Mouse (Mus musculus) bone marrow, adult 2 months (tissue): Measurements from ENCODE around the gene Snx14. TPM values are rescaled to one million over a fixed set of nuclear protein-coding genes. Genes with fewer than 3 reads are reported as not detected.

ENCODE experiments used
- H3K27ac ChIP-seq: fragments of 200-500 bp; 2 replicates; pipeline ENCODE4 v1.5.1; 2012; ENCODE audit warnings: low read depth, mild to moderate bottlenecking, control low read depth, inconsistent platforms, low read length; ENCODE audit not compliant: control insufficient read depth, poor library complexity, insufficient read depth
- H3K4me1 ChIP-seq: fragments of 200-500 bp; 2 replicates; pipeline ENCODE4 v1.6.1; 2011; ENCODE audit warnings: low read length; ENCODE audit not compliant: control insufficient read depth, insufficient read depth
- H3K4me3 ChIP-seq: fragments of 200-500 bp; replicated peaks from 2 replicates; pipeline ENCODE3; 2011; ENCODE audit warnings: mild to moderate bottlenecking, low read depth, low read length, control low read depth; ENCODE audit not compliant: control insufficient read depth
- CTCF ChIP-seq: fragments of 200-500 bp; IDR thresholded peaks from 2 replicates; pipeline ENCODE4 v1.5.1; 2011; ENCODE audit warnings: low read length, control low read depth; ENCODE audit not compliant: control insufficient read depth, insufficient read depth
- POLR2A ChIP-seq: fragments of 200-500 bp; IDR thresholded peaks from 2 replicates; pipeline ENCODE4 v1.6.1; 2011; ENCODE audit warnings: low read depth, mild to moderate bottlenecking, control low read depth, low read length, borderline replicate concordance; ENCODE audit not compliant: control insufficient read depth
- WGBS: fragments of 180-500 bp; shearing (Covaris S2); methylation state at CpG from one replicate; pipeline ENCODE4 v1.1.7; 2018; 5-methylcytosine and 5-hydroxymethylcytosine counted together
- polyA plus RNA-seq: library from polyadenylated mRNA; stranded (reverse); fragments of >200 nt; gene quantifications from 2 replicates; pipeline ENCODE4 v1.2.4, GENCODE M21; 2011; ENCODE audit warnings: low replicate concordance; ENCODE audit not compliant: missing spikeins, insufficient read depth, insufficient read length

Snx14 gene
- polyA plus RNA-seq, 1 experiment: 8.9 TPM

DNA sequence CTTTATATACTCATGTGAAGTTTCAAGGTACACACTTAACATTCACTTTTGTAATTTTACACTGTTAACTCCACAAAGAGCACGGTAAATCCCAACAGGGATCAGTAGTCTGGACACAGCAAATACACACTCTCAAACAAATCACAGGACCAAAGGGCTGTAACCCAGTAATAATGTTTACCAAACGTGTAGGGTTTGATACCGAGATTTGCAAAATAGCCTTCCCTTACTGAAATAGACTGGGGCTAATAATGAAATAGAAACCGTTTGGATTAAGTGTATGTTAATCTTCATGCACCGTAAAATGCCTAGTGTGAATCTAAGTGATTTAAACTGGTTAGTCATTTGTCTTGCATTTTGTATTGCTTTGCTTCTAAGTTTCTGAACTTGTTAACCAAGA, 1.2 kb upstream of the Snx14 start:
- TF ChIP-seq POLR2A: no peak
- no peak for TF ChIP-seq CTCF
- 31% methylated on average over 5 of the region's 5 CpGs for WGBS
- no peak overlapping the region for H3K27ac ChIP-seq

DNA sequence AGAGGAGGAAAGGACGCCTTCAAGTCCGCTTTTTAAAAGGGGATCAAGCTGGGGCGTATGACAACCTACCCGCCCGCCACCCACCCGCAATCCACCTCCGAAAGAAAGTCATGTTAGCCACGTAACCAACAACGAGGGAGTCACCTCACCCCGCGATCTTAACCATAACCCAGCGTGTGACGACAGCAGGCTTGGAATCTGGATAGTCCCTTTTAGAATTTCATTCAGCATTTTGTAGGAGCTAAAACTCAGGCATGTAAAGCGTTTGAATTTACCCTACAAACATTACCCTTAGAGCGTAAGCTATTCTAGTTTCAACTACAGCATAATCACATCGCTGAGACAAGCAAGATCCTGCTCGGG, 461 bp upstream of the Snx14 start:
- under 1% methylated on average over 17 of the region's 17 CpGs for WGBS
- TF ChIP-seq POLR2A (no peak), CTCF (no peak)

More for the DNA sequence above, 1.2 kb upstream of the Snx14 start:
- H3K4me3 ChIP-seq: no peak overlapping the region
- no peaks in the 10 kb centered on the region; the same call in 1 of the 2 replicates for H3K4me1 ChIP-seq

DNA sequence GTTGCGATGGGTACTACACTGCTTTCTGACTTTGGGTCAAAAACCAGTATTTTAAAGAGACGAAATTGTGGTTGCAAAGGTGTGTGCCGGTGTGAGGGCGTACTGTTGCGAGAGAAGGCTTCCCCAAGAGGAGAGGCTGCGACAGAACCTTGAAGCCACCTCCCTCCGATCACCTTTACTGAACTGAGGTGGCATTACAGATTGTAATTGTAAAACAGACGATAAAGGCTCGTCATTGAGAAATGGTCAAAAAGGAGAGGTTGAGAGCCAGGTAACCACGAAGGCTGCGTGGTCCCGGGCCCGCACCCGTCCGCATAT, 562 bp downstream of the Snx14 start:
- WGBS: under 1% methylated on average over 15 of the region's 15 CpGs
- no peaks in the 10 kb centered on the region; the same call in 1 of the 2 replicates for H3K4me1 ChIP-seq
- TF ChIP-seq POLR2A (no peak), CTCF (no peak)

More for the DNA sequence above, 461 bp upstream of the Snx14 start:
- peak overlapping the region; percentile 81 for H3K4me3 ChIP-seq
- H3K27ac ChIP-seq: peak overlapping the region; percentile 59
- no peaks in the 10 kb centered on the region; the same call in 1 of the 2 replicates for H3K4me1 ChIP-seq

DNA sequence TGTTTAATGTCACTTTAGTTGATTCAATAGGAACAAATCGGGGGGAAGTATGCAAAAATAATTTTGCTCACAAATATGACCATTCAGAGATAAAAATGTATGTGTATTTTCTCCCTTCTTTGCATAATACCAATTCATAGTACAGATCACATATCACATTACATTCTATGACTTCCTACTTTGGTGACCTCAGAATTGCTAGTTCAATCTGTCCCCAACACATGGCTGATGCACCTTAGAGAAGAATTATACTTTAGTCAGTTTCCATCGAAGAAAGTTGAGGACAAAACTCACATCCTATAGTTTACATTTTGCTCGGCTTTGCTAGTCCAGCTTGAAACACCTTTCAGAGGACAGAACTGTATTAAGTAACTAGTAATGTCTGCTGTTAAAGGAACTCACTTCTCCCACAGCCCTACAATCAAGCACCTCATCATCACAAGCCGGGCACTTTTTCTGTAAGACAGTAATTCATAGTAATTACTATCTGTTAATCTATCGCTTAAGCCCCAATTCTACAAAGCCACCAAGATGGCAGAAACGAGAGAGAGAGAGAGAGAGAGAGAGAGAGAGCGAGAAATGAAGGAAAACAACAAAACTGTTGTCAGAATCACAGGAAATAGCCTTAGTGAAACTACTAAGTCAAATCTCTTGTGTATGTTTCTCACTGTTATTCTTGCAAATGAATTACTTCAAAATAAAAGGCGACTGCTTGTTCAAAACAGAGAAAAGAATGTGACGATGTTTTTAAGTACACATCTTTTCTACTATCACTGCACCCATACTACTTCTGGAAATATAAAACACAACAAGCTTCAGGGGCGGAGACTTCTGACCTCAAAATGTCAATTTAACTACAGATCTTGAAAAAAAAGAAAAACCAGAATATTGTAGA, 1.2 kb downstream of the Snx14 start:
- no peaks in the 10 kb centered on the region; the same call in 1 of the 2 replicates for H3K4me1 ChIP-seq
- WGBS: 23% methylated on average over 10 of the region's 10 CpGs
- no peak overlapping the region for H3K27ac ChIP-seq
- TF ChIP-seq CTCF: no peak
- no peak for TF ChIP-seq POLR2A
- H3K4me3 ChIP-seq: peak overlapping the region; percentile 81

More for the DNA sequence above, 562 bp downstream of the Snx14 start:
- Histone ChIP-seq H3K4me3 (peak overlapping the region; percentile 81), H3K27ac (peak overlapping the region; percentile 59)

DNA sequence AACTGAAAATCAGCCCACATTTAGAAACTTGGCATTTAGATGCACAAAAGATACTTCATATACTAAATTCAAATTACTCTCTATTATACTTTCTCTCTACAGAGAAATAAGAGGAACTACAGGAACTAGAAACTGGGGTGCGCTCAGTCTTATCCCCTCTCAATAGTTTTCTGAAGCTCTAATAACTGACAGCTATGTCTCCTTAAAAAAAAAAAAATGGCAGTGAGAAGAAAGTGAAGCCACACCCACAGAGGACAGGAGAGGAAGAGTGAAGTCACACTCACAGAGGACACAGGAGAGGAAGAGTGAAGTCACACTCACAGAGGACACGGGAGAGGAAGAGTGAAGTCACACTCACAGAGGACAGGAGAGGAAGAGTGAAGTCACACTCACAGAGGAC, 14.4 kb downstream of the Snx14 start:
- 53% methylated on average over 2 of the region's 2 CpGs for WGBS
- H3K4me3 ChIP-seq: no peak overlapping the region
- H3K4me1 ChIP-seq: no peaks in the 10 kb centered on the region
- TF ChIP-seq CTCF (no peak), POLR2A (no peak)
- H3K27ac ChIP-seq: no peak overlapping the region

DNA sequence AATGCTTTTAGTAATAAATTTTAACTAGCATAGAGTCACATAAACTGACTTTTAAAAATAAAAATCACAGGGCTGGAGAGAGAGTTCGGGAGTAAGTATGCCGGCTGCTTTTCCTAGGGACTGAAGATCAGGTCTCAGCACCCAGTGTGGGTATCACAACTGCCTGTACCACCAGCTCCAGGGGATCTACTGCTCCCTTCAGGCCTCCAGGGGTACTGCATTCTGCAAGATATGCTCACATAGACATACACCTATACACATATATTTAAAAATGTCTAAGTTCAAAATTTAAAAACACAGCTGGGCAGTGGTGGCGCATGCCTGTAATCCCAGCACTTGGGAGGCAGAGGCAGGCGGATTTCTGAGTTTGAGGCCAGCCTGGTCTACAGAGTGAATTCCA, 16.3 kb downstream of the Snx14 start:
- no peak for TF ChIP-seq POLR2A
- no peak for TF ChIP-seq CTCF
- H3K27ac ChIP-seq: no peak overlapping the region
- H3K4me3 ChIP-seq: no peak overlapping the region
- 92% methylated on average over 4 of the region's 4 CpGs for WGBS
- H3K4me1 ChIP-seq: no peaks in the 10 kb centered on the region

DNA sequence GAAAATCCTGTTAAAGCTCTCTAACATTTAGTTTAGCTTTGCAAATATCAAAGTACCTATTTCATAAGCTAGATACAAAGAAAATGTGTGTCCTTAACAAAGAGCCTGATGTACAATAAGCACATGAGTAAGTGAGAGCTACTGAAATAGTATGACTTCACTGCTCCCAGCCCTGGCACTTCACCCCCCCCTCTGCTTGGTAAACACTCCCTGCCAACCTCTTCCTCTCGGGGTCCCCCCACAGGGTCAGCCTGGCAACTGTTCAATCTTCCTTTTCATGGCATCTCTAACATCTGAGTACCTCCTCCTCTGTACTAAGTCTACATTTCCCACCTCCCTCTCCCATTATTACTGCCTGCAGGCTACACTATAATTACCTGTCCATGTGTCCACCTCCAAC, 22.0 kb downstream of the Snx14 start:
- TF ChIP-seq CTCF: no peak
- no peak for TF ChIP-seq POLR2A
- Histone ChIP-seq H3K27ac (no peak overlapping the region), H3K4me3 (no peak overlapping the region), H3K4me1 (no peaks in the 10 kb centered on the region)
- 46% methylated on average over 1 of the region's 1 CpGs for WGBS

DNA sequence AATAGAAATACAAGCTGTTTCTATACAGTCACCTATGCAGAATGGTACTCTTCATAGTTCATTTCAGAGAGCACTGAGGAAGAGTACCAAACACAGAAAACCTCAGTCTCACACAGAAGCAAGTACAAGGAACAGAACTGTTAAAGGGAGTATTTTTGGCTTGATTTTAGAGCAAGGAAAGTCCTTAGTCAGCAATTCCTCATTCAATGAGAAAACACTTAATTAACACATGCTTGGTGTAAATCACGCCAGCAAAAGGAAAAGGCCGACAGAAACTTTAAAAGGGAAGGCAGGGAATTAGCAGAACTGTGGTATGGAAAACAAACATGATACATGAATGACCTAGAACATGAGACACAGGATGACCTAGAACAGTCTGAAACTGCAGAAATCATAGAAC, 28.8 kb downstream of the Snx14 start:
- WGBS: 88% methylated on average over 2 of the region's 2 CpGs
- Histone ChIP-seq H3K4me3 (no peak overlapping the region), H3K4me1 (no peaks in the 10 kb centered on the region), H3K27ac (no peak overlapping the region)
- TF ChIP-seq CTCF (no peak), POLR2A (no peak)
